ENCODE assay signal across 8 mouse cellular contexts in genomic region chr7:19119631-19120429, GRCm38 (mm10). TPM values are rescaled to one million over a fixed set of nuclear protein-coding genes. Genes with fewer than 3 reads are reported as not detected.
DNase-seq lines count a peak whose midpoint lies in the region; ATAC-seq lines count a peak whose summit lies in the region.

Gene Fbxo46, plus strand, starts transcription at chr7:19119859.

- ATAC-seq in hindbrain, embryonic 14.5 days (ENCODE audit: low FRiP score): peak; percentile 94

- peak within 1 kb of the TSS; percentile 70 for H3K9ac ChIP-seq in hindbrain, embryonic 14.5 days

- no peaks in the 10 kb centered on the region for H3K27me3 ChIP-seq in hindbrain, embryonic 14.5 days (ENCODE audit: control insufficient read depth, insufficient read depth, low read length)

- H3K27ac ChIP-seq in hindbrain, embryonic 14.5 days: peak within 1 kb of the TSS; percentile 49; the same call in 1 of the 2 replicates

- peak within 1 kb of the TSS; percentile 84 for H3K4me2 ChIP-seq in hindbrain, embryonic 14.5 days (replicated peaks)

- H3K36me3 ChIP-seq in hindbrain, embryonic 14.5 days (replicated peaks; ENCODE audit: control insufficient read depth, insufficient read depth): no peaks in the 10 kb centered on the region

- 0 out of 2 replicates have a peak, but pooled peaks cover 3% of the 10 kb centered on the region for H3K9me3 ChIP-seq in hindbrain, embryonic 14.5 days (ENCODE audit: control insufficient read depth, low read length)

- 3% methylated on average over 34 of the region's 34 CpGs for WGBS in hindbrain, embryonic 14.5 days

- DNase-seq in R1 (ENCODE audit: low read depth, low spot score): peak; percentile 99
- peak; percentile 87 to 92 for DNase-seq in cerebellum, postnatal 25 days
- peak; percentile 74 to 87 for DNase-seq in frontal cortex, postnatal 25 days (ENCODE audit: low spot score in 2 of 2)
- peak; percentile 98 for DNase-seq in hindbrain, embryonic 14.5 days (ENCODE audit: low spot score)
- DNase-seq in layer of hippocampus, postnatal 36 days: peak; percentile 93
- peak; percentile 98 for DNase-seq in lung, postnatal 36 days
- DNase-seq in retina, postnatal 1 day: peak; percentile 99
- peak; percentile 79 to 94 for DNase-seq in urinary bladder, adult 18-20 months (ENCODE audit: low spot score in 2 of 2)

- H3K4me1 ChIP-seq in hindbrain, embryonic 14.5 days (replicated peaks; ENCODE audit: control insufficient read depth, insufficient read depth, low read length): peaks cover 11% of the 10 kb centered on the region

- H3K4me3 ChIP-seq in hindbrain, embryonic 14.5 days (replicated peaks; ENCODE audit: low read length): peak within 1 kb of the TSS; percentile 63

RNA-seq across cellular contexts. Expression of gene Fbxo46, which starts in this region (rescaled TPM):
- 10.9 and 11.9 TPM in 2 replicates for polyA plus RNA-seq in hindbrain, embryonic 14.5 days (2014; fragmentation: Nextera tagmentation; extraction: Ambion mirVana)
- 10 to 100 TPM; 14.2 to 14.3 TPM for total RNA-seq in layer of hippocampus, postnatal 36 days (2021)

Comparison
In these comparisons a context has a peak if more than half of its experiments do, and no peak if none do; other contexts are left out.
1. Peak in every context shown above with its lines: DNase-seq, ATAC-seq, H3K4me3 ChIP-seq and H3K27ac ChIP-seq.